ENCODE assay signal across 27 mouse cellular contexts in genomic region chr7:25411861-25412260, GRCm38 (mm10). TPM values are rescaled to one million over a fixed set of nuclear protein-coding genes. Genes with fewer than 3 reads are reported as not detected.
DNase-seq lines count a peak whose midpoint lies in the region; ATAC-seq lines count a peak whose summit lies in the region.
"Had no signal": no experiment of that assay in that cellular context is flagged by ENCODE, and none has a peak within 500 bp of the region (broad histone marks: within the 10 kb centered on the region; RNA-seq: fewer than 3 reads in every experiment).

No protein-coding gene starts in this region.

- WGBS in heart, embryonic 10.5 days: 78% methylated on average over 3 of the region's 3 CpGs
- WGBS in stomach, embryonic 16.5 days: 75% methylated on average over 3 of the region's 3 CpGs

- no peak overlapping the region for H3K4me3 ChIP-seq in heart, embryonic 10.5 days
- no peak overlapping the region for H3K4me3 ChIP-seq in stomach, embryonic 16.5 days (replicated peaks; ENCODE audit: low read length)
- H3K4me3 ChIP-seq: embryonic facial prominence, embryonic 10.5 days; embryonic facial prominence, embryonic 12.5 days; forebrain, embryonic 10.5 days; forebrain, embryonic 12.5 days had no signal

- no peaks in the 10 kb centered on the region for H3K4me1 ChIP-seq in heart, embryonic 10.5 days
- H3K4me1 ChIP-seq in stomach, embryonic 16.5 days (ENCODE audit: control insufficient read depth, insufficient read depth, low read length): no peaks in the 10 kb centered on the region
- H3K4me1 ChIP-seq: embryonic facial prominence, embryonic 12.5 days had no signal

- no peak overlapping the region for H3K4me2 ChIP-seq in stomach, embryonic 16.5 days (ENCODE audit: low read depth, low read length)
- H3K4me2 ChIP-seq: embryonic facial prominence, embryonic 12.5 days; forebrain, embryonic 12.5 days had no signal

- H3K9me3 ChIP-seq in heart, embryonic 10.5 days: no peaks in the 10 kb centered on the region
- no peaks in the 10 kb centered on the region for H3K9me3 ChIP-seq in stomach, embryonic 16.5 days (replicated peaks; ENCODE audit: control insufficient read depth, low read length)
- H3K9me3 ChIP-seq: embryonic facial prominence, embryonic 10.5 days; embryonic facial prominence, embryonic 12.5 days; forebrain, embryonic 10.5 days; forebrain, embryonic 12.5 days; G1E had no signal

- DNase-seq in adrenal gland, postnatal 14 days: peak; percentile 2
- no peak for DNase-seq in adrenal gland, postnatal 4 days (ENCODE audit: low spot score in 2 of 2)
- DNase-seq in heart, embryonic 10.5 days (ENCODE audit: low spot score): peak; percentile 62
- DNase-seq in heart, postnatal 14 days: no peak
- DNase-seq in right cerebral cortex, postnatal 14 days: no peak
- DNase-seq: adrenal gland, adult 2 months; adrenal gland, postnatal 10 days; adrenal gland, postnatal 36 days; B cell, adult 2 months; cerebellum, adult 11 months; cerebellum, adult 18-20 months; cerebellum, adult 8-10 months; cerebellum, adult 9-11 months; cerebellum, postnatal 14 days had no signal

- H3K27me3 ChIP-seq in heart, embryonic 10.5 days (ENCODE audit: insufficient read depth, poor library complexity, severe bottlenecking): no peaks in the 10 kb centered on the region
- no peaks in the 10 kb centered on the region for H3K27me3 ChIP-seq in stomach, embryonic 16.5 days (ENCODE audit: control insufficient read depth, insufficient read depth, low read length)
- H3K27me3 ChIP-seq: CH12.LX; embryonic facial prominence, embryonic 12.5 days; forebrain, embryonic 12.5 days had no signal

- ATAC-seq in stomach, embryonic 16.5 days (ENCODE audit: insufficient read depth, low FRiP score): no peak
- no peak for ATAC-seq in megakaryocyte, adult 5-6 weeks (ENCODE audit: poor library complexity, severe bottlenecking)
- ATAC-seq: CD4-positive, CD25-positive, alpha-beta regulatory T cell, adult 4 months; forebrain, embryonic 14.5 days; forebrain, embryonic 16.5 days had no signal

- H3K27ac ChIP-seq in heart, embryonic 10.5 days: no peak overlapping the region
- H3K27ac ChIP-seq in stomach, embryonic 16.5 days (ENCODE audit: low read length): peak overlapping the region; percentile 50; the same call in 1 of the 2 replicates
- H3K27ac ChIP-seq: embryonic facial prominence, embryonic 10.5 days; embryonic facial prominence, embryonic 12.5 days; forebrain, embryonic 10.5 days; forebrain, embryonic 12.5 days had no signal

- H3K36me3 ChIP-seq in heart, embryonic 10.5 days: no peaks in the 10 kb centered on the region
- no peaks in the 10 kb centered on the region for H3K36me3 ChIP-seq in stomach, embryonic 16.5 days (ENCODE audit: control insufficient read depth, insufficient read depth, low read length)
- H3K36me3 ChIP-seq: embryonic facial prominence, embryonic 10.5 days; embryonic facial prominence, embryonic 12.5 days; forebrain, embryonic 10.5 days; forebrain, embryonic 12.5 days had no signal

- intact Hi-C loops in heart, postnatal 14 days (cut with DNase I): no loop called here

- no peak overlapping the region for H3K9ac ChIP-seq in stomach, embryonic 16.5 days (ENCODE audit: low read length)
- H3K9ac ChIP-seq: embryonic facial prominence, embryonic 12.5 days; forebrain, embryonic 12.5 days had no signal

RNA-seq across cellular contexts. Expression of gene Cxcl17, which starts 0.8 kb away (rescaled TPM):
- 0.53 TPM in 1 of 2 replicates, not detected in the other for total RNA-seq in adrenal gland, postnatal 14 days (2021)
- total RNA-seq in adrenal gland, postnatal 4 days (2021): not detected
- polyA plus RNA-seq in heart, embryonic 10.5 days (2016; fragmentation: Nextera tagmentation; extraction: Ambion mirVana): 0.32 and 0.36 TPM in 2 replicates
- not detected for total RNA-seq in heart, postnatal 14 days (2021)
- 0.61 and 0.64 TPM in 2 replicates for polyA plus RNA-seq in stomach, embryonic 16.5 days (2015; fragmentation: Nextera tagmentation; extraction: Ambion mirVana)
- total RNA-seq in megakaryocyte, adult 5-6 weeks (2015): not detected in 2 replicates
- not detected in 2 replicates for total RNA-seq in megakaryocyte, adult 5-6 weeks (2017)
- total RNA-seq: adrenal gland, adult 2 months; adrenal gland, postnatal 10 days; adrenal gland, postnatal 36 days; CH12.LX; G1E had no signal
- polyA plus RNA-seq: adrenal gland, adult 2 months; brain, embryonic 14.5 days; CD4-positive, CD25-positive, alpha-beta regulatory T cell, adult 4 months; cortical plate, adult 2 months; forebrain, embryonic 14.5 days; G1E had no signal

RNA-seq across cellular contexts. Expression of gene Lipe, which starts 13.4 kb away (rescaled TPM):
- 400 and 439 TPM in 2 replicates for total RNA-seq in adrenal gland, postnatal 14 days (2021)
- total RNA-seq in adrenal gland, postnatal 4 days (2021): 100 to 1,000 TPM; 139 to 178 TPM
- polyA plus RNA-seq in heart, embryonic 10.5 days (2016; fragmentation: Nextera tagmentation; extraction: Ambion mirVana): 3.3 and 4.7 TPM in 2 replicates
- total RNA-seq in heart, postnatal 14 days (2021): 10 to 100 TPM; 43.2 to 55.0 TPM
- 10.6 and 10.9 TPM in 2 replicates for polyA plus RNA-seq in stomach, embryonic 16.5 days (2015; fragmentation: Nextera tagmentation; extraction: Ambion mirVana)
- total RNA-seq in megakaryocyte, adult 5-6 weeks (2015): 17.4 and 20.6 TPM in 2 replicates
- 17.3 and 23.6 TPM in 2 replicates for total RNA-seq in megakaryocyte, adult 5-6 weeks (2017)

RNA-seq across cellular contexts. Expression of gene Cnfn, which starts 42.3 kb away (rescaled TPM):
- total RNA-seq in adrenal gland, postnatal 14 days (2021): not detected in 2 replicates
- not detected for total RNA-seq in adrenal gland, postnatal 4 days (2021)
- polyA plus RNA-seq in heart, embryonic 10.5 days (2016; fragmentation: Nextera tagmentation; extraction: Ambion mirVana): not detected in 2 replicates
- not detected for total RNA-seq in heart, postnatal 14 days (2021)
- 1,223 and 2,187 TPM in 2 replicates for polyA plus RNA-seq in stomach, embryonic 16.5 days (2015; fragmentation: Nextera tagmentation; extraction: Ambion mirVana)
- not detected in 2 replicates for total RNA-seq in megakaryocyte, adult 5-6 weeks (2015)
- total RNA-seq in megakaryocyte, adult 5-6 weeks (2017): not detected in 2 replicates
- total RNA-seq: adrenal gland, adult 2 months; adrenal gland, postnatal 10 days; adrenal gland, postnatal 36 days; CH12.LX; G1E had no signal
- polyA plus RNA-seq: adrenal gland, adult 2 months; brain, embryonic 14.5 days; CD4-positive, CD25-positive, alpha-beta regulatory T cell, adult 4 months; cortical plate, adult 2 months; embryonic facial prominence, embryonic 10.5 days; forebrain, embryonic 10.5 days; forebrain, embryonic 12.5 days; forebrain, embryonic 14.5 days; forebrain, embryonic 16.5 days; G1E had no signal

Comparison
In these comparisons a context has a peak if more than half of its experiments do, and no peak if none do; other contexts are left out.
1. DNase-seq: peak in adrenal gland, postnatal 14 days (single experiment) and heart, embryonic 10.5 days (single experiment); none in adrenal gland, postnatal 4 days (0 of 2), heart, postnatal 14 days (0 of 2) and right cerebral cortex, postnatal 14 days (single experiment).